Mouse (Mus musculus) WW6 (cell line): ENCODE data around the gene Pou2f3.
A peak's percentile ranks its signal among the peaks of the same experiment; 100 is the strongest.

ENCODE experiments used
- DNase-seq: peaks from one replicate; pipeline ENCODE4 v3.0.0-alpha.2; 2013; ENCODE audit warnings: low read depth, low spot score

The Pou2f3 gene

DNA sequence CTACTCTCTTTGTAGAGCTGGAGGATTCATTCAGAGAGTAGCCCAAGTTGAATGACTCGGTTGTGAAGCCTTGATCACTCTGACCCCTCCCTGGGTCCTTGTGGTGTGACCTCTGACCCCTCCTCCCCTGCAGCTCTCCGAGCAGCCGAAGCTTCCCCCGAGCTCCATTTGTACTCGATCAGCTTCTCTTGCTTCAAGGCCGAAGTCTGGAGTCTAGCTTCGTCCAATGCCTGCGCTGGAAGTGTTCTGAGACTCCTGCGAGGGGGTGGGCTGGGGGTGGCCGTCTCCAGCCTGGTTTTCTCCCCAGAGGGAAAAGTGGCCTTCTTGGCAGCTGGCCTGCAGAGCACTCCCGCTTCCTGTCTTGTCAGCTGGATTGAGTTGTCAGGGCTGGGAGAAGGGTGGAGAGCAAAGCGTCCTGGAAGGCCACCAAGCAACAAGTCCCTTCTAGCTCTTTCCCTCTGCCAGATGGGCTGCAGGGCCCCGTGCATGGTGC, at the start of gene Pou2f3:
Gene Pou2f3, minus strand, starts transcription at position 180 of the 493 bp plus-strand sequence.
- DNase-seq = no peak

DNA sequence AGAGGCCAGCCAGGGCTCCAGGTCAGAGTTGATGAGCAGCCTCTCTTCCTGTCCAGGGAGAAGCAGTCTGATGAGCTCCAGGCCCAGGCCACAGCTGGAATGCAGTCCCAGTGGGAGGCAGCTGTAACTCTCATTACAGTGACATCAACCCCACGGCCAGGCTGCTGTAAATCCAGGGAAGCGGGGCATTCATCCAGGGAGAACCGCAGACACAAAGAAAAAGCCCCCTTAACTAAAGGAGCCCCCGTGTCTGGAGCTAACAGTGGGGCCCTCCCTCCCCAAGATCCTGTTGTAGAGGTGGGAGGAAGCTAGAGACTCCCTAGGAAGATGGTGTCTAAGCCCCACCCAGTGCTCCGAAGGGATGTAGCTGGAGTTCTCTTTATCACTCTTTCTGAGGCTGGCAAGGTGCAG, 43.1 kb upstream of the Pou2f3 start:
- DNase-seq = no peak

DNA sequence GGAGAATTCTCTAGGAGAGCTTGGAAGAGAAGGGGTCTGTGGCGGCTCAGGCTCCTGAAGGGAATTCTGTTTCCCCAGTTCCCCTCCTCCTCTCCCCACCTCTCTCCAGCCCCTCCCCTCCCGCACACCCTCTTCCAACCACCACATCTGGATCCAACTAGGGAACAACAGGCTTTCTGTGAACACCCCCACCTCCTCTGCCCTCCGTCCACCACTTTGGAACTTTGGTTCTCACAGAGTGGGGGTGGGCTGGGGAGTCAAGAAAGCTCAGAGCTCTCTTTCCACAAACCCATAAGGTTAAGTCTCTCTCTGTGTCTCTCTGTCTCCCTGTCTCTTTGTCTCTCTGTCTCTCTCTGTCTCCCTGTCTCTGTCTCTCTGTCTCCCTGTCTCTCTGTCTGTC, 42.6 kb upstream of the Pou2f3 start:
- DNase-seq = no peak

DNA sequence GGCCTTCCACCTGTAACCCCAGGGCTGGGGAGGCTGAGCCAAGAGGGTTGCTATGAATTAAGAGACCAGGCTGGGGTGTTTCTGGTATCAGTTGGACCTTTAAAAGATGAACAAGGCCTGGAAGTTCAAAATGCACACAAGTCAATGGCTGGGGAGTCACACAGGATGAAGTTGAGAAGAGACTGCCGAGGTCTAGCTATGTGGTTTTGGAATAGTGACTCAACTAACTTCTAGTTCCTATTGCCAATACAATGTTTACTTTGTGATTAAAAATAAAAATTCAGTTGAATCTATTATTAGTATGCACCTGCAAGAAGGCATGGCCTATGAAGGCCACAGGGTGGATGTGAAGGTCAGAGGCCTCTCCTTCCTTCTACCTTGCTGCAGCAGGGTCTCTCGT, 41.6 kb upstream of the Pou2f3 start:
- DNase-seq = no peak

DNA sequence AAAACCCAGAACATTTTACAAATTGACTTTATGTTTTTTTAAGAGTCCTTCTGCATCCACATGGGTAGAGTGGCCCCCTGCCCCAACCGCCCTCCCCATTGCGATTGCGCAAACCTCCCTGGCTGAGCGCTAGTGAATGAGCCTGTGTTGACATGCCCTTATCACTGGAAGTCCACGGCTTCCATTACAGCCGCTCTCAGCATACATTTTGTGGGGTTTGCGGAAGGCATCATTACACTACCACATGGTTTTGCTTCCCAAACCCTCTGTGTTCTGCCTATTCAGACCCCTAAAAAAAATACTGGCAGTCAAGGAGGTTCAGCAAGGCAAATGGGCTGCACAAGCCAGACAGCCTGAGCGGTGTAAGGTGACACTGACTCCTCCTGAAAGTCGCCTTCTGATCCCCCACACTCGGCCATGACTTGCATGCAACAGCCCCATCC, 36.6 kb upstream of the Pou2f3 start:
- no peak for DNase-seq

DNA sequence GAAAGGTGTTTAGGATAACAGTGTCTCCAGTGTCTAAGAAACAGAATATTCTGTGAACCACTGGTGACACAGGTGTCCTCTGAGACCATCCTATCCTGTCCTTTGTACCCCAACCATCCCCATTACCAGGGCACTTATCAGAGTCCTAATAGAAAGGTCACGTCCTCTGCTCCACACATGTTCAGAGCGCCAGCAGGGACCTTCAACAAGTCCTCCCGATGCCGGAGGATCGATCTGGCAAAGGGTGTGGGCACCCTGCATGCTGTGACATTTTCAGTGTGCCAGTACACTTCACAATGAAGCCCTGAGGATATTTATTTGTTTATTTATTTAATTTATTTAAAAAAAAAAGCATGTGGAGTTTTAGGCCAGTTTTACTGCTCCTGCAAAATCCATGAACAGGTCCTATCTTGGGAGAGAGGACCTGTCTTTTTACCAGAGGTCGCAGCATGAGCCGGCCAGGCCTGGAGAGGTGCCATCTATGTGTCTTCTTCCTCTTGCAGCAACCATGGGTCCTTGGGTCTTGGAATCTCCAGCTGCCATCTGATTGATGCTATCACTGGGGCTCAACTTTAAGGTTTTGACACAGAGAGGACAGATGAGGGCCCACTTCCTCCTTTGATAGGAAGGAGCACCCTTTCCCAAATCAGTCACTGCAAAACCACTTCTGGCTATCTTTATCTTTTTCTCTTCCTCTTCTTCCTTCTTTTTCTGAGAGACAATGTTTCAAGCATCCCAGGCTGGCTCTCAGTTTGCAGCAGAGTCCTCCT, 35.8 kb upstream of the Pou2f3 start:
- no peak for DNase-seq

DNA sequence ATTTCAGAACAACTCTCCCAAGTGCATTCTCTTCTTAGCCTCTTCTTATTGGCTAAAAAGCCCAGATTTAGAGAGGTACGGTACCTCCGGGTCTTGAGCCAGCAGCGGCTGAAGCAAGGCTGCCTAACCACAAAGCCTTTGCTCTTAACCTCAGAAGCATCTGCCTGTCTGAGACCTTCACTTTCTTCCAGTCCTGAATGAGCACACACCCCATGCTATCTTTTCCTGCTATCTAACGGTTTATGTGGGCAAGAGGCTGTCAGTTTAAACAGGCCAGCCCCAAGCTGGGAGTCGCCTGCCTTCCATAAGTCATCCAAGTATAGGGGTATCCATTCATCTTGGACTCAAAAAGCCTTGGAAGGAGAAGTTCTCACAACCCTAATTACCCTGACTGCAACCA, 32.3 kb upstream of the Pou2f3 start:
- DNase-seq = no peak

DNA sequence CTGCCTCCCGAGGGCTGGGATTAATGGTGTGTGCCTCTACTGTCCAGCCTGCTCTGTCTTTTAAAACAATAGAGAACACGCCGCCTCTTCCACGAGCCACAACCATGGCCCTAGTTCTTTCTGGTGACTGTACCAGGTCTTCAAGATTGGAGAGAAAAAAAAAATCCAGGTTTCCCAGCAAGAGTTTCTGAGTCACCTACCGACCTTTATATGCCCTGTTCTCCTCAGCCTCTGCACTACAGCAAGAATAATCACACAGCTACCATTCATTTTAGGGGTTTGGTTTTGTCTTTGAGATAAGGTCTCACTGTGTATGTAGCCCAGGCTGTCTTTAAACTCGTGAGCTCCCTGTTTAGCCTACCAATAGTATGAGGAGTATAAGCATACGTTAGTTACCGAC, 31.8 kb upstream of the Pou2f3 start:
- DNase-seq = no peak

DNA sequence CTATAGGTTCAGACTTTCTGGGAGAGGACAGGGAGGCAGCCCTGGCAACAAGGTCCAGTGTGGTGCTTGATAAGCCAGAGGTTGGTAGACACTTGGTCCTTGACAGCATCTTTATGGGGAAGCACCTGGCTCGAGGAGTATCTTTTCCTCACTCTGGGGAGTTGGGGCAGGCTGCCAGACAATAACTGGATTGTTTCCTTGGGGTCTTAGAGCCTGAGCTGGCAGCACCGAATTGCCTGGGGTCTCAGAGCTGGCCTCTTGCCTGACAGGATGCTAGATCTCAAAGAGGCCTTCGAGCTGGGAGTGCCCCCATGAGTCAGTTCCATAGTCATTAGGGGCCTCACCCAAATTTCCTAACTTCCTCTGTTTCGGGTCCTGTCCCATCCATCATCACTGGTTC, 31.1 kb upstream of the Pou2f3 start:
- no peak for DNase-seq

DNA sequence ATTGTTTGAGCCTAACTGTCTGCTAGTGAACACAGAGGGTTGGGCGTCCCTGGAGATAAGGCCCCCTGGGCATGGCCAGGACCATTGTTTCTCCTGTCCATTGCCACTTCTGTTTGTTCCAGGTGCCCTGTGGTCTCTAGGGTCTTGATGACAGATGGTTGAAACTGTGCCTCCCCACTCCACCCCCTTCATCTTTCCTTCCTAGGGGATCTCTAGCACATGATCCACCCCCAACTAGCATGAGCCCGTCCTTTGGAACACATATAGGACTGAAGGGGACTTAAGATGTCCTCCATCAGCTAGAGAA, 30.4 kb upstream of the Pou2f3 start:
- no peak for DNase-seq

DNA sequence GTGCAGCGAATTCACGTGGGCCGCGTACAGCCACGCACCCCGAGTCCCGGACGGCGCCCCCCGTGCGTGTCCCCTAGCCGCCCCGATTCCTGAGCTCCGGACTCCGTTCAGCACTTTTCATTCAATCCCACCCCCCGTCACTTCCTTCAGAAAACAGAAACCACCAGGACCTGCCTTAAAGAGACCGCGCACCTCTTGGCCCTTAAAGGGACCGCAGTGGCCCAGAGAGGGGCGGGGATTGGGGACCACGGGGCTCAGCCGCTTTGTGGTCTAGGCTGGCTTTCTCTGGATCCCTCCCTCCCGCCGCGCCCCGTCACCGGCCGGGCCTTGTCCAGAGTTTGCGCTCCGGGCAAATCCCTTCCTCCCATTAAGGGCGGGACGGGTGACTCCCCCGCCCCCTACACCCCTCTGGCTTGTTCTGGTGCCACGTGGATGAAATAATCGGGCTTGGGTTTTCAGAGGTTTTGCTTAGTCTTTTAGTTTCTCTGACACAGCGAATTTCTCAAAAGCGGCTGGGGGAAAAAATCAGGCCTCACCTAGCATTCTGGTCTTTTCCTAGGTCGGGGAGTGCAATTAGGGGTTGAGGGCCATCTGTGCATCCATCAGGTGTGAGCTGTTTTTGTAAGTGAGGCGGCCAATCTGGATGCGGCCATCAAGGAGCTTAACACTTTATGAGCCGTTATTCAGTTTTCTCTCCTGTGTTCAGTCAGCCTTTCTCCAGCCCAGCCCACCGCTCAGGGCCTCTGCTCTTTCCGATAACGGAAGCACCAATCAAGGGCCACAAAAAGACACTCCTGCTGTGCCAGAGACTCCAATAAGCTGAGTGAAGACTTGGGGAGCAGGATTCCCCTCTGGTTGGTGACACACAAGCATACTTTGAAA, 29.8 kb upstream of the Pou2f3 start, which contains the start of gene Oaf:
Gene Oaf, minus strand, starts transcription at position 200 of the 882 bp plus-strand sequence.
- DNase-seq = peak; percentile 60

DNA sequence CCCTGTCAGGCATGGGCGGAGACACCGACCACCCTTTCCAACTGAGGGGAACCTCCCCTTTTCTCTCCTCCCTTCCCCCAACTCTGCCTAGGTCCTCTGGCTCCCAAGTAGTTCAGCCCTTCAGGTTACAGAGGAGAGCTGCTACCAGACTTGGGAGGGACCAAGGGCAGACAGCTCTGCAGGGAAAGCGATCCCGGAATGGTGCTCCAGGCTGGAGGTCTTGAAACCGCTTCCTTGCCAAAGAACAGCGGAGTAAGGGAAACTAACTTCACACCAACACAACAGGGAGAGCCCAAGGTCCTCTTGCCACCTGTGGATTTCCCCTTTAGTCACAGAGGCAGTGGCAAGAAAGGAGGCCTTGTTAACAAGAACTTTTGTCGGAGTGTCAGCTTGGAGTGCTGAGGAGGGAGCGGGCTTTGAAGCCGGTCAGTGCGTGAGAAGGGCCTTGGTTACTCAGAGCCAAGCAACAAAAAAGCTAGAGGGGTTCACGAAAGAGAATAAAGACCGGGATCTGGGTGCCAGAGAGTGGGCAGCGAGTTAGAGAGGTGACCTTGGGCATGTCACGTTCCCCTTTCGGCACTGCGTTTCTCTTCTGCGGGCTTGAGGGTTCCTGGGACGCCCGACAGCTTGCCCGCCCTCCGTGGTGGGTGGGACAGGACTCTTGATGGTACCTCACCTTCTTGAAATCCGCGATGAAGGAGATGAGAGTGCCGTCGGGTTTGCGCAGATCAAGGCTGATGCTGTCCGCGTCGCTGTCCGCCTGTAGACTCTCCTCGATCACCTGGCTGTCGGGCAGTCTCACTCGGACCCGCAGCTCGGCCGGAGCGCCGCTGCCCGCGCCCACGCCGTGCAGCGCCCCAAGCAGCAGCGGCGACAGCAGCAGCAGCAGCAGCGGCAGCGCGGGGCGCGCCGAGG, 28.7 kb upstream of the Pou2f3 start:
- DNase-seq = no peak

DNA sequence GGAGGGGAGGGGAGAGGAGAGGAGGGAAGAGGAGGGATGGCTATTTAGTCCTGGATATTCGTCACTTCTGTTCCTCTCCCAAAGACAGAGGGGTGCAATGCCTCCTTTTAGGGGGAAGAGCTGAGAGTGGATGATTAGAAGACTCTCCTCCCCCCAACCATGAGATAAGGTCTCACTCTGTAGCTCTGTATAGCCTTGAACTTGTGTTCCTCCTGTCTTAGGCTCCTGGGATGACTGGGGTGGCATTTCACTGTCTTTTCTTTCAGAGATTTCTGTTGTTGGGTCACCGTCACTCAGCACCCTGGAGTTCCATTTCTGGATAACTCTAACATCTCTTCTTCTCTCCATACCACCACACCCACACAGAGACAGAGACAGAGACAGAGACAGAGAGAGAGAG, 28.0 kb upstream of the Pou2f3 start:
- DNase-seq = no peak

DNA sequence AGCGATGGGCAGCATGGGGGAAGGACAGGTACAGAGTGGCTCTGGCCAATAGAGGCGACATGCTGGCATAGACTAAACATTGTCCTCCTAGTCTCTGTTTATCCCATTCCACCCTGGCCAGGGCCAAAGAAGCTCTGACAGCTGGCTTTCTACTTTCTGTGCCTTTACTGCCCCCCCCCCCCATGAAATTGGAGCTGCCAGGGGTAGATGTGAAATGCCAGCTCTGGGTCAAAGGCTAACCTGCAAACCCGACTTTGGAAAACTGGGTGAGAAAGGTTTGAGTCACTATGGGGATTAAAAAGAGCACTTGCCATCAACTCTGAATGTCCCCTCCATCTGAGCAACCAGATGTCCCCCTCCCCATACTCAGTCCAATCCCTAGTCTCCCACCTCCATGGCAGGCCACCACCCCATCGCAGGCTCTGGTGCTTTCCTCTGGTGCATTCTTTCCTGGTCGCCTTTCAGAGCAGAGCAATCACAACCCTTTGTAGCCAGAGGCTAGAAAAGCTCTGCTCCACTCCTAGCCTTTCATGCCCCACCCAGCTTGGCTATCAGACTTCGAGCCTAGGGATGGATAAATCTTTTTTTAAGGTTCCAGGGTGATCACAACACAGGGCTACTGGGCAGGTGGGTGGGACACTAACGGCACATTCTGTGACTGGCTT, 27.1 kb upstream of the Pou2f3 start:
- no peak for DNase-seq

DNA sequence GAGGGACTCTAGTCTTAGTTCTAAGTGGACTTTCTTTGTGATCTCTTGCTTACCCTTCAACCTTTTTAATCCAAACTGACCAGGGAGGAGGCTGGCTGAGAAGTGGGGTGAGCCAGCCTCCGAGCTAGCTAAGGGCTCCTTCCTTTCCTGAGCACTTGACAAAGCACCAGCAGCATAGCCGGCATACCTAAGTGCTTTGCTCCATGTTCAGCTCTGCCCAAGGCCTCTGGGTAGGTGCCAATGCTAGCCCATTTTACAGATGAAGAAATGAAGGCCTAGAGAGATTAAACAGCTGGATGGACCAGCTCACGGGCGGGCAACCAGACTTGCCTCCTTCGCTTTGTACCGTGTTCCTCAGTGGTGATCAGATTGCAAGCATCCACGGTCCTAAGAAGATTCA, 26.4 kb upstream of the Pou2f3 start:
- DNase-seq = no peak

DNA sequence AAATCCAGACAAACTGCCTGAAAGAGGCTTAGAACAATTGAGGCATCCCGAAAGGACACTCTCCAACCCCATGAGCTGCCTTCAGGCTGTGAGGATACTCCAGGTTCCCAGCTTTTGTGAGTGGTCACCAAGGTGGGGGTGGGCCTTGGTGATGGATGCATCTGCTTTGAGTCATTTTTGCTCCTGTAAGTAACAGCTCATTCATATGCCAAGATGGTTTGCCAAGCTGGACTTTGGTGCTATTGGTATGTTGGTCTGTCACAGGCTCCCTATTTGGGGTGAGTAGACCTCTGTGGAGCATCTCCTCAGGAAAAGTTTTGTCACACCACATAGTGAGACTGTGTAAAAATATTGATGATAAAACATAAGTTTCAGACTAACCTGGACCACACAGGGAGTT, 25.9 kb upstream of the Pou2f3 start:
- DNase-seq = no peak

DNA sequence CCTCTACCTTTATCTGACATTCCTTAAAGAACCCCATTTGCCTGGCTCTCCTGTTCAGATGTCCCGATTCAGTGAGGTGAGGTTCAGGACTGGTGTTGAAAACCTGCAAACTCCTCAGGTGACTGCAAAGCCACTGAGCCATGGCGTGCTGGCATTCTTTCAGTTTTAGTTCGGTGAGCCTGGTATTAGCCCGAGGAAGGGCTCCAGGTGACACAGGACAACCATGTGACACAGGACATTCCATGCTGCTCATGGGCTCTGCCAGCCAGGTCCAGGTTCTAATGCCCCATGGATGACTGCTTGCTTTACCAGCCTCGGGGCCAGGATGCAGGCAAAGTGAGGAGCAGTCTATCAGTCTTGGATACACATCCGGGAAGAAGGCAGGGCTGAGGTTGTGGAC, 25.2 kb upstream of the Pou2f3 start:
- DNase-seq = no peak

DNA sequence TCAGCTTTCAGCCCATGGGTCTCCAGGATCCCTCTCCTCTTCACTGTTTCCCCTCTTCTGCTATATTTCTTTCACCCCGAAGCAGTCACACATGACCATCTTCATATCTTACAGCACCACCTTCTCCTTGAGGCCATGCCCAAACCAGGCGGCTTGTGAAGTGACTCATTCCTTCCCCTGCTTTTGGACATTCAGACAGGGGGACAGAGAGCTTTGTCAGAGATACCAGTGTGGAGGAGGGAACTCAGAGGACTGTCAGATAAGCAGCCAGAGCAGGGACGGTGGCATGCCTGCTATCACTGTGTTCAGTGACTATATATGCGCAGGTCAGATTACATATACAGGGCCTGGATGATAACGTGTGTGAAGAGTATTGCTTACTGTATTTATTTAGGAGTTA, 24.3 kb upstream of the Pou2f3 start:
- DNase-seq = no peak

DNA sequence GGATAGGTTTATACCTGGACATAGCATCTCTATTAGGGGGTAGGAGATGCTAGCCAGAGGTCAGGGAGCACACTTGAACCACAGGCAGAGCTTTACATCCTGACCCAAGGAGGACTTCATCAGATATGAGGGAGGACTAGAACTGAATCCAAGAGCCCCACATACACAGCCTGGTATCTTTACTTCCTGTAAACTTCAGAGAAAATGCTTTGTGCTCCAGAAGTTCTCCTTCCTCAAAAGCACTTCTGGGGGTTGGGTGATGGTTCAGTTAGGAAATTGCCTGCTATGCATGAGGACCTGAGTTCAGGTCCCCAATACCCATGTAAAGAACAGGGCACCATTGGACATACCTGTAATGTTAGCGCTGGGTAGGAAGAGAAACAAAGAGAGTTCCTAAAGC, 23.3 kb upstream of the Pou2f3 start:
- no peak for DNase-seq

DNA sequence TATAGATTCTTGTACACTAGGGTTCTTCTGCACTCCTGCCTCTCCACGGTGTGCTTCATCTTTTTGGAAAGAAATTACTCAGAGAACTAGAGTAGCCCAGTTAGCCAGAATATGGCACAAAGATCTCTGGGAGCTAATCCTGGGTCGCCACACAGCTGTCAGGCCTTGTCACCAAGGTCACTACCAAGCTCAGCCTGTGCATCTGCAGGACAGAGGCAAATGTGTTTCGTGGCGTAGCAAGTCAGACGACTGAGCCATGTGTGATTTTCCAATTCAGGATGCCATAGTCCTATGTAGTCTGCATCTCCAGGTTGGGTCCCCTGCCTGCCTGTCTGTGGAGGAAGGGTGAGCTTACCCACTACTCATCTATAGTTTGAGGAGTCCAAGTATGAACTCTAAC, 22.9 kb upstream of the Pou2f3 start:
- no peak for DNase-seq

DNA sequence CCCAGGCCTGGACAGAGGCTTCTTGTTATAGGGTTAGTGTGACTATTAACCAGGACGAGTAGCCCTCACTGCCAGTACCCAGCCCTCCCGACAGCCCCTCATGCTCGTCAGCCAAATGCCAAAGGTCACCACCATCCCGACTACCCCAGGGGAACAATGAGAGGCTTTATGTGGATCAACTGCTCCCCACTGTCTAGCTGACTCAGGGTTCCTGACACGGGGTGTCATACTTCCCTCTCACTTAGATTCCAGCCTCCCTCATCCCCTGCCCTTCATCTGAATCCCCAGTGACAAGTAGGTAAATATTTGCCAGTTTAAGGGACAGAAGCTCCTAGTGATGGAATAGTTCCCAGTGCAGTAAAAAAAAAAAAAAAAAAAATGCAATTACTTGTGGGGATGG, 22.1 kb upstream of the Pou2f3 start:
- DNase-seq = no peak
